Mouse (Mus musculus): ENCODE data around the gene Pex3. TPM values are rescaled to one million over a fixed set of nuclear protein-coding genes. Genes with fewer than 3 reads are reported as not detected.

The Pex3 gene
- polyA plus RNA-seq (2012; rRNA removed): 5.2 and 7.5 TPM in 2 replicates
- polyA plus RNA-seq (2014; fragmentation: Nextera tagmentation; extraction: Ambion mirVana): 10.6 and 13.8 TPM in 2 replicates

- TF ChIP-seq EP300 (IDR thresholded peaks at IDR 0.05; ENCODE audit: low read depth) (no peak), CTCF (IDR thresholded peaks at IDR 0.05; ENCODE audit: low read depth) (peak; percentile 17; the same call in 1 of the 2 replicates)
Measured at GRCm38 (mm10) chr10:13552646-13553497, at the start of gene Pex3, which contains the start of gene Adat2. Pex3 (minus strand) TSS chr10:13553142. Adat2 (plus strand) TSS chr10:13552894.

DNA sequence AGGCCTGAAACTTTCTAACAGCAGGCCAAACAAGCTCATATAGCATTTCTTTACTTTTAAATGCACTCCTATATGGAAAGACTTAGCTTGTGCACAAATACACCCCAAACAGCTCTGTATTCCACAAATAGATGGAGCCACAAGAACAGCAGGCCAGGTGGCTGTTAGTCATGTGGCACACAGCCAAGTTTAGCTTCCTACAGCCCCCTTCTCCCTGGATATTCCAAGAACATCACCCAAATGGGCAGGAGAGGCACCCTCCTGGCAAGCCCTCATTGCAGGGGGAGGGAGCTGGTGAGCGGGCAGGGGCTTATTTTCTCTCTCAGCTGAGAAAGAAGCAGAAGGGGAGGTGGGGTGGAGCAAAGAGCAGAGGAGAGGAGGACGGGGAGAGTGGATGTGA, 48.0 kb upstream of the Pex3 start:
- TF ChIP-seq EP300 (IDR thresholded peaks at IDR 0.05; ENCODE audit: low read depth): no peak
- no peak for TF ChIP-seq CTCF (IDR thresholded peaks at IDR 0.05; ENCODE audit: low read depth)
- DNase-seq (ENCODE audit: low read depth in 3 of 3, low spot score in 3 of 3): no peak
- Histone ChIP-seq H3K36me3 (replicated peaks; ENCODE audit: control insufficient read depth, insufficient read depth, low read depth) (no peaks in the 10 kb centered on the region), H3K9ac (replicated peaks) (no peak overlapping the region), H3K27ac (no peak overlapping the region), H3K4me2 (ENCODE audit: low read depth) (no peak overlapping the region), H3K27me3 (ENCODE audit: control insufficient read depth, insufficient read depth, low read length) (no peaks in the 10 kb centered on the region), H3K4me3 (ENCODE audit: insufficient read depth in 1 of 2, low read depth in 2 of 2, low read length in 2 of 2) (no peak overlapping the region), H3K9me3 (ENCODE audit: control insufficient read depth, low read length) (no peaks in the 10 kb centered on the region), H3K4me1 (replicated peaks; ENCODE audit: control insufficient read depth in 2 of 2, insufficient read depth in 2 of 2, low read length in 1 of 2) (no peaks in the 10 kb centered on the region)
- WGBS (ENCODE audit: insufficient replicate concordance): 36% methylated on average over 2 of the region's 2 CpGs
- no peak for ATAC-seq (ENCODE audit: insufficient read depth)

More at GRCm38 (mm10) chr10:13552646-13553497, at the start of gene Pex3, which contains the start of gene Adat2:
- peaks cover 0 to 4% of the 10 kb centered on the region in 2 experiments; a peak in 3 of 4 replicates for H3K4me1 ChIP-seq (replicated peaks; ENCODE audit: control insufficient read depth in 2 of 2, insufficient read depth in 2 of 2, low read length in 1 of 2)
- H3K4me3 ChIP-seq (ENCODE audit: insufficient read depth in 1 of 2, low read depth in 2 of 2, low read length in 2 of 2): peak within 1 kb of the TSS; percentile 88 to 98
- H3K9ac ChIP-seq (replicated peaks): peak within 1 kb of the TSS; percentile 79
- WGBS (ENCODE audit: insufficient replicate concordance): under 1% methylated on average over 51 of the region's 51 CpGs
- DNase-seq (ENCODE audit: low read depth in 3 of 3, low spot score in 3 of 3) (peak; percentile 83 to 86 (median 83)), ATAC-seq (ENCODE audit: insufficient read depth) (peak; percentile 96)
- peak within 1 kb of the TSS; percentile 74 for H3K27ac ChIP-seq
- H3K9me3 ChIP-seq (ENCODE audit: control insufficient read depth, low read length): no peaks in the 10 kb centered on the region
- no peaks in the 10 kb centered on the region for H3K36me3 ChIP-seq (replicated peaks; ENCODE audit: control insufficient read depth, insufficient read depth, low read depth)
- H3K27me3 ChIP-seq (ENCODE audit: control insufficient read depth, insufficient read depth, low read length): no peaks in the 10 kb centered on the region
- peak within 1 kb of the TSS; percentile 83 for H3K4me2 ChIP-seq (ENCODE audit: low read depth)

- TF ChIP-seq EP300 (IDR thresholded peaks at IDR 0.05; ENCODE audit: low read depth) (no peak), CTCF (IDR thresholded peaks at IDR 0.05; ENCODE audit: low read depth) (no peak)
- no peaks in the 10 kb centered on the region for H3K36me3 ChIP-seq (replicated peaks; ENCODE audit: control insufficient read depth, insufficient read depth, low read depth)
- no peak overlapping the region for H3K4me2 ChIP-seq (ENCODE audit: low read depth)
- H3K4me3 ChIP-seq (ENCODE audit: insufficient read depth in 1 of 2, low read depth in 2 of 2, low read length in 2 of 2): no peak overlapping the region
- H3K4me1 ChIP-seq (replicated peaks; ENCODE audit: control insufficient read depth in 2 of 2, insufficient read depth in 2 of 2, low read length in 1 of 2): no peaks in the 10 kb centered on the region
- ATAC-seq (ENCODE audit: insufficient read depth) (no peak), DNase-seq (ENCODE audit: low read depth in 3 of 3, low spot score in 3 of 3) (no peak)
- no peak overlapping the region for H3K27ac ChIP-seq
- WGBS (ENCODE audit: insufficient replicate concordance): 65% methylated on average over 8 of the region's 8 CpGs
- H3K9ac ChIP-seq (replicated peaks): no peak overlapping the region
- no peaks in the 10 kb centered on the region for H3K27me3 ChIP-seq (ENCODE audit: control insufficient read depth, insufficient read depth, low read length)
- no peaks in the 10 kb centered on the region for H3K9me3 ChIP-seq (ENCODE audit: control insufficient read depth, low read length)
Measured at GRCm38 (mm10) chr10:13597491-13597890, 44.5 kb upstream of the Pex3 start.

DNA sequence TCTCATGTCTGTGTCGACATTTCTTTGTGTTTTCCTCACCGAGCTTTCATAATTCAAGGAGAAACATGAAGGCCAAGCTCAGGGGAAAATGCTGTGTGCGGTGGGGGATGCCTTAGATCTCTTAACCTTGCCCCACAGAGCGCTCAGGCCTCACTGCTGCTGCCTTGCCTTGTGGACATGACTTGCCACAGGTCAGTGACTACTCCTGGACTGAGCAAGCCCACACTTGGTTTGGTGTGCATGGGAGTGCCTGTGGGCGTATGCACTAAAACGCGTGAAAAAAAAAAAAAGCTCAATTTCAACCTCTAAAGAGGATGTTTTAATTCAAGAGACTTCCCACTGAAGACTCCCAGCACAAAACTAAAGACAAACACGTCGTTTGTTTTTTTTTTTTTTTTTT, 43.9 kb upstream of the Pex3 start:
- Histone ChIP-seq H3K36me3 (replicated peaks; ENCODE audit: control insufficient read depth, insufficient read depth, low read depth) (no peaks in the 10 kb centered on the region), H3K4me3 (ENCODE audit: insufficient read depth in 1 of 2, low read depth in 2 of 2, low read length in 2 of 2) (no peak overlapping the region), H3K27me3 (ENCODE audit: control insufficient read depth, insufficient read depth, low read length) (no peaks in the 10 kb centered on the region), H3K9me3 (ENCODE audit: control insufficient read depth, low read length) (no peaks in the 10 kb centered on the region), H3K4me1 (replicated peaks; ENCODE audit: control insufficient read depth in 2 of 2, insufficient read depth in 2 of 2, low read length in 1 of 2) (no peaks in the 10 kb centered on the region), H3K9ac (replicated peaks) (no peak overlapping the region), H3K4me2 (ENCODE audit: low read depth) (no peak overlapping the region), H3K27ac (no peak overlapping the region)
- TF ChIP-seq CTCF (IDR thresholded peaks at IDR 0.05; ENCODE audit: low read depth) (no peak), EP300 (IDR thresholded peaks at IDR 0.05; ENCODE audit: low read depth) (no peak)
- 67% methylated on average over 9 of the region's 9 CpGs for WGBS (ENCODE audit: insufficient replicate concordance)
- ATAC-seq (ENCODE audit: insufficient read depth): no peak
- no peak for DNase-seq (ENCODE audit: low read depth in 3 of 3, low spot score in 3 of 3)

- no peak overlapping the region for H3K9ac ChIP-seq (replicated peaks)
- TF ChIP-seq EP300 (IDR thresholded peaks at IDR 0.05; ENCODE audit: low read depth): no peak
- no peak for TF ChIP-seq CTCF (IDR thresholded peaks at IDR 0.05; ENCODE audit: low read depth)
- no peak overlapping the region for H3K4me3 ChIP-seq (ENCODE audit: insufficient read depth in 1 of 2, low read depth in 2 of 2, low read length in 2 of 2)
- ATAC-seq (ENCODE audit: insufficient read depth): no peak
- no peaks in the 10 kb centered on the region for H3K9me3 ChIP-seq (ENCODE audit: control insufficient read depth, low read length)
- no peak overlapping the region for H3K27ac ChIP-seq
- no peaks in the 10 kb centered on the region for H3K4me1 ChIP-seq (replicated peaks; ENCODE audit: control insufficient read depth in 2 of 2, insufficient read depth in 2 of 2, low read length in 1 of 2)
- H3K27me3 ChIP-seq (ENCODE audit: control insufficient read depth, insufficient read depth, low read length): no peaks in the 10 kb centered on the region
- no peaks in the 10 kb centered on the region for H3K36me3 ChIP-seq (replicated peaks; ENCODE audit: control insufficient read depth, insufficient read depth, low read depth)
- WGBS (ENCODE audit: insufficient replicate concordance): 28% methylated on average over 3 of the region's 3 CpGs
- no peak overlapping the region for H3K4me2 ChIP-seq (ENCODE audit: low read depth)
- DNase-seq (ENCODE audit: low read depth in 3 of 3, low spot score in 3 of 3): no peak
Measured at GRCm38 (mm10) chr10:13596073-13596472, 43.1 kb upstream of the Pex3 start.
